In the genomic region with DNA sequence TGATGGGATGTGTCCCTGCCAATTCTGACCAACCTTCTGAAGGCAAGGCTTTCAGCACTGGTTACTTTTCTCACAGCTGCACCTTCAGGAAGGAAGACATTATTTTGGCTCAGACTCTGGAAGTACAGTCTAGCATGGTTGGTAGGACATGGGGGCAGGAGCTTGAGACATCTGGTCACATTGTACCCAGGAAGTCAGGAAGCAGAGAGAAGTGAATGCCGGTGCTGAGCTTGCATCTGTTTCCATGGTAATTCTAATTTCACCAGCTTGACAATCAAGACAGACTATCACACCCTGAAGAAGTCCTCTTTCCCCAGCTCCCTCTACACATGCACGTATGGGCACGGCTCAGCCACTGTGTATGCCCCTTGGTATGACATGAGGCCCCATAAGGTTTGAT, we compare ENCODE assay signal across 15 mouse cellular contexts.
"Had no signal": no experiment of that assay in that cellular context is flagged by ENCODE, and none has a peak within 500 bp of the region (broad histone marks: within the 10 kb centered on the region; RNA-seq: fewer than 3 reads in every experiment).

No protein-coding gene starts in this region.

- ATAC-seq: liver, postnatal 0 days; lung, postnatal 0 days; midbrain, embryonic 13.5 days; midbrain, embryonic 16.5 days had no signal

- DNase-seq: liver, postnatal 0 days; lung, adult 2 months; lung, postnatal 14 days; lung, postnatal 36 days; retina, postnatal 1 day; right cerebral cortex, adult 18-20 months; right cerebral cortex, postnatal 25 days; right cerebral cortex, postnatal 4 days; spleen, adult 18-20 months; thymus, adult 2 months; thymus, postnatal 25 days; thymus, postnatal 4 days had no signal
